In genomic region chr16:65533315-65533999, GRCm38 (mm10) we compare ENCODE assay signal across 8 mouse cellular contexts. TPM values are rescaled to one million over a fixed set of nuclear protein-coding genes. Genes with fewer than 3 reads are reported as not detected.
A peak's percentile ranks its signal among the peaks of the same experiment; 100 is the strongest.
DNase-seq lines count a peak whose midpoint lies in the region; ATAC-seq and TF ChIP-seq lines count a peak whose summit lies in the region.
"Had no signal": no experiment of that assay in that cellular context is flagged by ENCODE, and none has a peak within 500 bp of the region (broad histone marks: within the 10 kb centered on the region; RNA-seq: fewer than 3 reads in every experiment).

No protein-coding gene starts in this region.

- no peaks in the 10 kb centered on the region for H3K4me1 ChIP-seq in liver, adult 2 months (ENCODE audit: control insufficient read depth, insufficient read depth, low read length)
- H3K4me1 ChIP-seq in liver, embryonic 11.5 days (replicated peaks; ENCODE audit: control insufficient read depth, insufficient read depth, low read length) = no peaks in the 10 kb centered on the region

- H3K9ac ChIP-seq in liver, adult 2 months (ENCODE audit: low read depth, low read length) = no peak overlapping the region
- H3K9ac ChIP-seq in liver, embryonic 11.5 days (ENCODE audit: low read depth, low read length) = no peak overlapping the region

- DNase-seq in liver, adult 2 months (ENCODE audit: extremely low read depth, low read depth, low spot score) = peak; percentile 14
- no peak for DNase-seq in liver, embryonic 11.5 days (ENCODE audit: low spot score)
- peak; percentile 67 for DNase-seq in NIH3T3 (ENCODE audit: low read depth)
- DNase-seq in heart, postnatal 10 days = peak; percentile 11 to 46
- DNase-seq in left cerebral cortex, postnatal 36 days (ENCODE audit: low spot score in 2 of 2) = peak; percentile 20 to 26
- DNase-seq in right cerebral cortex, adult 2 months (ENCODE audit: low spot score in 2 of 2) = peak; percentile 74

- H3K27ac ChIP-seq in liver, adult 2 months (replicated peaks; ENCODE audit: insufficient read depth, low read depth, low read length) = no peak overlapping the region
- H3K27ac ChIP-seq in liver, embryonic 11.5 days (ENCODE audit: low read depth, low read length) = no peak overlapping the region

- H3K4me3 ChIP-seq in liver, adult 2 months (ENCODE audit: insufficient read depth, low read depth, low read length) = no peak overlapping the region
- H3K4me3 ChIP-seq in liver, embryonic 11.5 days (ENCODE audit: low read depth, low read length) = no peak overlapping the region

- H3K4me2 ChIP-seq in liver, embryonic 11.5 days = no peak overlapping the region

- no peak for ATAC-seq in liver, embryonic 11.5 days (replicated peaks; ENCODE audit: low FRiP score)
- ATAC-seq in common myeloid progenitor, adult 5-6 weeks (replicated peaks; ENCODE audit: low read depth, poor library complexity, severe bottlenecking) = peak; percentile 93

- TF ChIP-seq POLR2A in liver, adult 2 months (IDR thresholded peaks at IDR 0.05; ENCODE audit: extremely low read depth, insufficient read depth, low read length) = no peak

- H3K27me3 ChIP-seq in liver, adult 2 months (ENCODE audit: control insufficient read depth, insufficient read depth, low read length) = no peaks in the 10 kb centered on the region
- H3K27me3 ChIP-seq in liver, embryonic 11.5 days (replicated peaks; ENCODE audit: control insufficient read depth, insufficient read depth, low read length) = no peaks in the 10 kb centered on the region

- intact Hi-C loops in heart, postnatal 10 days (cut with DNase I) = no loop called here
- intact Hi-C loops in left cerebral cortex, postnatal 36 days (cut with DNase I) = loop anchor here (10.0 kb wide), 1 partner anchor 629 kb away; no protein-coding TSS in a partner anchor

- peaks cover 2% of the 10 kb centered on the region for H3K36me3 ChIP-seq in liver, adult 2 months (ENCODE audit: control insufficient read depth, insufficient read depth, low read length)
- no peaks in the 10 kb centered on the region for H3K36me3 ChIP-seq in liver, embryonic 11.5 days (ENCODE audit: control insufficient read depth, insufficient read depth, low read length)

- no peaks in the 10 kb centered on the region for H3K9me3 ChIP-seq in liver, embryonic 11.5 days (ENCODE audit: control insufficient read depth, low read length)

- H3K79me2 ChIP-seq in liver, adult 2 months (ENCODE audit: control insufficient read depth, insufficient read depth, low read length) = no peaks in the 10 kb centered on the region

- no peak for TF ChIP-seq CTCF in liver, adult 2 months (IDR thresholded peaks at IDR 0.05; ENCODE audit: low read depth, low read length)

- 37% methylated on average over 12 of the region's 12 CpGs for WGBS in liver, adult 2 months
- WGBS in liver, embryonic 11.5 days = 30% methylated on average over 12 of the region's 12 CpGs

RNA-seq across cellular contexts. Expression of gene Pou1f1, which starts 13.1 kb away (rescaled TPM):
- total RNA-seq in liver, adult 2 months (2014; rRNA removed) = not detected in 2 replicates
- polyA plus RNA-seq in liver, adult 2 months (2012; rRNA removed) = not detected in 2 replicates
- polyA plus RNA-seq in liver, embryonic 11.5 days (2014; fragmentation: Nextera tagmentation; extraction: Ambion mirVana) = not detected in 2 replicates
- total RNA-seq in common myeloid progenitor, adult 5-6 weeks (2017) = 0.09 TPM in 1 of 2 replicates, not detected in the other
- total RNA-seq in heart, postnatal 10 days (2021) = not detected
- total RNA-seq in left cerebral cortex, postnatal 36 days (2021) = not detected
- total RNA-seq: heart, postnatal 36 days had no signal

RNA-seq across cellular contexts. Expression of gene Chmp2b, which starts 29.1 kb away (rescaled TPM):
- total RNA-seq in liver, adult 2 months (2014; rRNA removed) = 19.1 and 20.6 TPM in 2 replicates
- 8.5 and 10.5 TPM in 2 replicates for polyA plus RNA-seq in liver, adult 2 months (2012; rRNA removed)
- 31.6 and 37.0 TPM in 2 replicates for polyA plus RNA-seq in liver, embryonic 11.5 days (2014; fragmentation: Nextera tagmentation; extraction: Ambion mirVana)
- 43.2 and 45.8 TPM in 2 replicates for total RNA-seq in common myeloid progenitor, adult 5-6 weeks (2017)
- total RNA-seq in heart, postnatal 10 days (2021) = 10 to 100 TPM; 62.3 to 65.1 TPM
- 10 to 100 TPM; 64.1 to 71.7 TPM for total RNA-seq in left cerebral cortex, postnatal 36 days (2021)
